Mouse (Mus musculus) right cerebral cortex, postnatal 36 days (tissue): ENCODE data around the gene Camkv.
A peak's percentile ranks its signal among the peaks of the same experiment; 100 is the strongest.

ENCODE experiments used
- DNase-seq, 2 experiments: peaks; one replicate each; pipeline ENCODE4 v3.0.0; 2022; ENCODE audit warnings: low spot score in 2 of 2, mixed read lengths in 1 of 2

The Camkv gene

DNA sequence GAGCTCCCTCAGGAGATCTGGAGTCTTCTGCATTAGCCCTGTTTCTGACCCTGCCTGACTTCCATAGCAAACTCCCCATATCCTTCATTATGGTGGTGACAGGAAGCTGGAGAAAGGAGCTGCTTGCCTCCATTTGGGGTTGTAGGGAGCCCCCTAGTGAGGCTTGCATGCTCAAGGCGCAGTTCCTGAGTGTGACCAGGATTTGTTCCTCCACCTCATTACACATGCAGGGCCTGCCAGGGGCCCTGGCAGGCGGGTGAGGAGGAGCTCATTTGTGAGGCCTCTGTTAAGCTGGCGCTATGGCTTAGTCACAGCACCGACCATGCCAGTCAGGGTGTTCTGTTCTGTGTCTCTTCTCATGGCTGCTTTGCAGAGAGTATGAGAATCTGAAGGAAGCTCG lies 26.4 kb downstream of the Camkv start:
- DNase-seq: peak; percentile 59 to 69

DNA sequence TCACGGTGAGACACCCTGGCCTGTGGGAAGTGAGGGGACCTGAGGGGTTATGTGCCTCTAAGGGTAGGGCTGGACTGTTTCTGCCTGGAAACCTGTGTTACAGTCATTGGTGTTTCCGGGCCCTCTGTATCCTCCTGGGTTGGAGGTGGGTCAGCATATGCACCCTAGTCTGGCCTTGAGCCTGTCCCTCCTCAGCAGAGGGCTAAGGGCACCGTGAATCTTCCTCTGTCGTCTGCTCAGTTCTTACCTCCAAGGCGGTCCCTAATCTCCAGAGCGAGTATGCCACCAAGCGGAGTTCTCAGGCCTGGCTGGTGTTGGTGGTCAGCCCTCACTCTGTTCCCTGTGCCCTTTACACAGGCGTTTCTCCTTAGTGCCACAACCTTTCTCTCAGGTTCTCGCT lies 27.4 kb downstream of the Camkv start:
- DNase-seq: no peak

DNA sequence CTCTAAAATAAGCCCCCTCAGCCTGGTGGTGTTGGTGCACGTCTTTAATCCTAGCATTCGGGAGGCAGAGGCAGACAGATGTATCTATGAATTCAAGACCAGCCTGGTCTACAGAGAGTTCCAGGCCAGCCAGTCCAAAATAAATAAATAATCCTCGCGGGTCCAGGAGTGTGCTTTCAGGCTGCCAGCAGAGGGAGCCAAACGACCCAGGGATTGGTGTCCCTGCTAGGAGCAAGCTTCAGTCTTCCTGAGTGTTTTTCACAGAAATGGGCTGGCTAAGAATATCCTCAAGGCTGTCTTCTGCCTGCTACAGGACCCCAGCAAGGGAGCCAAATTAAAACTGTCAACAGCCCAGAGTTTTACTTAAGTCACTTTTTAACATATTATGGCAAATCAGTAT lies 28.2 kb downstream of the Camkv start:
- peak in 1 of 2 experiments; percentile 58 for DNase-seq

DNA sequence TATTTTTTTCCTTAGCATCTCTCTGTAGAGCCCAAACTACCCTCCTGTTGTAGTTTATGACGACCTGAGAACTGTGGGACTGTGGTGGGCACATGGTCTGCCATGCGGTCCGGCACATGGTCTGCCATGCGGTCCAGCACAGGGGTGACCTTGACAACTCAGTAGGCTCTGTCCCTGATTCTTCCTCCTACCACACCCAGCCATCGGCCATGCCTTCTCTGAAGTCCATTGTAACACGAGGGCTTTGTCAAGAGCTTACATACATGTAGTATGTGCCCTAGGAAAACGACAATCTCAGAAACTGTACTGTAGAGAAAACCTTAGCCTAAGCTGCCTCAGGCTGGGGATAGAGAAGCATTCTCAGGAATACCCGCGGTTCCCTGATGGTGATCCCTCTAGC lies 29.2 kb downstream of the Camkv start:
- DNase-seq: no peak

DNA sequence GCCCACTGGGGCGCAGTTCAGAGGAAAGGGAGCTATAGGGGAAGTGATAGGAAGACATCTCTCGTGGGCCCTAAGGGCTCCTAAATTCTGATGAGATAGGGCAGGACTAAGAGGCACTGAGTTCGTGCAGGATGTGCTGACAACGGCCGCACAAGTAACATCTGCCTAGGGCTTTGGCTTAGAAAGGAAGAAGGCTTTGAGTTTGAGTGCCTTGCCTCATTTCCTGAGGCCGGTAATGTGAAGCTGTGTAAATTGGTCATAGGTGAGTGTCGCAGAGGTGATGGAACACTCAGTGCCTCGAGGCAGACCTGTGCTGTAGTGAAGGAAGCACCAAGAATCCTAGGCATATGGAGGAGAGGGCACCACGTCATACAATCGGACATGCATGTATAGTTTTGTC lies 31.2 kb downstream of the Camkv start:
- no peak for DNase-seq

DNA sequence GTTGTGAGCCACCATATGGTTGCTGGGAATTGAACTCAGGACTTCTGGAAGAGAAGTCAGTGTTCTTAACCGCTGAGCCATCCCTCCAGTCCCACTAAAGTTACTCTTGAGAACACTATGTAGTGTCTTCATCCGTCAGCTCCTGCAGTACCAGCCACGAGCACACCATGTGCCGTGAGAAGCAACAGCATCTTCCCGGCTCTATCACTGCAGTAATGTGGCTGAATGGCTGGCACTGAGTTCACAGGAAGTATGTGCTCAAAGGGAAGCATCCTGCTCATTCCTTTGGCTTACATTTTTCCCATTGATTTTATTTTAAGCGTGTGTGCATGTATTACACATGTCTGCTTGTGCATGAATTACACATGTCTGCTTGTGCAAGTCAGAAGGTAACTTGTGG lies 32.0 kb downstream of the Camkv start:
- no peak for DNase-seq

DNA sequence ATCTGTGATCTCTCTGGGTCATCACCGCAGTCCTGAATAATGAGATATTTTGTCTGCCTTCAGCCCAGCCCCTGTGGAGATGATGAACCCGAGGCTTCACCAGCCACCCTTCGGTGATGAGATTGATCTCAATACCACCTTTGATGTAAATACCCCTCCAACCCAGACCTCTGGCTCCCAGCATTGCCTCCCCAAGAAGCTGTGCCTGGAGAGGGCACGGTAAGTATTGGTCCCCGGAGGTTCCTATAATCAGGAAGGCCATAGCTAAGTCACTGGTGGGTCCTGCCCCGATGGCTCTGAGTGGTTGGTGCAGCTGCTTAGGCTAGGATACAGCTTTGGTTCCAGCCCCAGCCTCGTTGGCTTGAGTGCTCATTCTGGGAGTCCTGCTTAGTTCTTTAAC lies 33.1 kb downstream of the Camkv start:
- DNase-seq: no peak

DNA sequence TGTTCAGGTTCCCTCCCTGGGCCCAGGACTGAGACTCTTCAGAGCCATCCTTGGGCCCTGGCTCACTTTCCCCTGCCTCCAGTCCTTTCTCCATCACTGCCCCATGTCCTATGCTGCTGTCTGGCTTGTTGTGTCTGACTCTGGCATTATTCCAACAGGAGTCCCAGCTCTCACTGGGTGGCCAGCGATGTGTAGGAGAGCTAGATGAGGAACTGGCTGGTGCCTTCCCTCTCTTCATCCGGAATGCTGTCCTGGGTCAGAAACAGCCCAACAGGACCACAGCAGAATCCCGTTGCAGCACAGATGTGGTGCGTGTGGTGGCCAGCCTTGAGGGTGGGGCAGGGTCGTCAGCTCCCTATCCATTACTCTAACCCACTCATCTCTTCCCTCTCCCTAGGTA lies 34.8 kb downstream of the Camkv start:
- no peak for DNase-seq

DNA sequence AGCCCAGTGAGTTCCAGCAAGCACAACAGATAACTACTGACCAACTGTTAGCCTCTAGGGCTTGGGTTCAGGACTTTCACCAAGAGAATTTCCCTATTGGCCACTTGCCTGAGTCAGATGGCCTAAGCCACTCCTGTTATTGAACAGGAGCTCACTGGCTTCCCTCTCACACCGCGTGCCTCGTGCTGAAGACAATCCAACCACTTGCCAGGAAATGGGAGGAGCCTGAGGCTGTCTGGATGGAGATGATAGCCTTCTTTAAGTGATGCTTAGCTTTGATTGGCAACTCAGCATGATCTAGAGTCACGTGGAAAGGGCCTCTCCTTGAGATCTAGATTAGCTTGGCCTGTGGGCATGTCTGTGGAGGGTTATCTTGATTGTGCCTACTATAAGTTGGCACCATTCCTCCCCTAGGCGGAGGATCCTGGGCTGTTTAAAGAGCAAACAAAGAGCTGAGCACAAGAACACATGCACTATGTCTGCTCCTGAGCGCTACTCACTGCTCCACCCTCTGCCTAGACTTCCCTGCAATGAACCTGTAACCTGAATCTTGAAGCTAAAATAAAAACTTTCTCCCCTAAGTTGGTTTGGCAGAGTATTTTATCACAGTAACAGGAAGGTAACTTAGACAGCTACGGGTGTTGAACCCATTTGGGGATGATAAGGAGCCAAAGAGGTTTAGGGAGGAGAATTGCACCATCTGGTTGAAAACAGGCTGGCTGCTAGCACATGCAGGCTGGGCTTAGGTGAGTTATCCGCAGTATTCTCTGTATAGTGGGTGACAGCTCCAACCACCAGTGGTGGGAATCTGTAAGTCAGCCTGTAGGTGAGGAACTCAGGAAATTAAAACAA lies 36.4 kb downstream of the Camkv start:
- DNase-seq: no peak

DNA sequence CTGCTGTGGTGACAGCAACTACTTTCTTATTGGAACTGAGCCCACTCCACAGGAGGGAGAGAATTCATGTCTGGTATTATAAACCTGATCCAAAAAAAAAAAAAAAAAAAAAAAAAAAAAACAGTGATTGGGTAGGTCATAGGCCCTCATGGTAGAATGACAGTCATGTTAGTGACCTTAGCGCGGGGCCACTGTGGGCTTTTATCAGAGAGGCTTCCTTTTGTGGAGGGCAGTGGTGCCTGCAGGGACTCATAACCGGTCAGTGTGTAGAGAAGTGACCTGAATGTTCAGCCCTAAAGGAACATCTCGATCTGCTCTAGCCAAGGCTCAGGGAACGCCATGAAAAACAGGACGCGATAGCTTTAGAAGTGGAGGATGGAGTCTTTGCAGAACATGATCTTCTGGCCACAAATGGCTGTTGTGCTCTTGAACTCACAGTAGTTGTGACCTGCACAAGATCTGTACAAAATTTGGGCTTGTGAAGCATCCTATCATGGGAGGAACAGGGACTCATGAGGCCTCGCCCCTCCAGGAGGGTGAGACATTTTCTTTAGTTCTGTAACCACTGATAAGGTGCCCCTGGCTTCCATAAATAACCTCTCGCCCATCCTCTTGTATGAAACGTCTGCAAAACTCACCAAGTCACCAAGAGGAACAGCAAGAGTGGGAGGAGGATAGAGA lies 39.2 kb downstream of the Camkv start:
- DNase-seq: no peak

DNA sequence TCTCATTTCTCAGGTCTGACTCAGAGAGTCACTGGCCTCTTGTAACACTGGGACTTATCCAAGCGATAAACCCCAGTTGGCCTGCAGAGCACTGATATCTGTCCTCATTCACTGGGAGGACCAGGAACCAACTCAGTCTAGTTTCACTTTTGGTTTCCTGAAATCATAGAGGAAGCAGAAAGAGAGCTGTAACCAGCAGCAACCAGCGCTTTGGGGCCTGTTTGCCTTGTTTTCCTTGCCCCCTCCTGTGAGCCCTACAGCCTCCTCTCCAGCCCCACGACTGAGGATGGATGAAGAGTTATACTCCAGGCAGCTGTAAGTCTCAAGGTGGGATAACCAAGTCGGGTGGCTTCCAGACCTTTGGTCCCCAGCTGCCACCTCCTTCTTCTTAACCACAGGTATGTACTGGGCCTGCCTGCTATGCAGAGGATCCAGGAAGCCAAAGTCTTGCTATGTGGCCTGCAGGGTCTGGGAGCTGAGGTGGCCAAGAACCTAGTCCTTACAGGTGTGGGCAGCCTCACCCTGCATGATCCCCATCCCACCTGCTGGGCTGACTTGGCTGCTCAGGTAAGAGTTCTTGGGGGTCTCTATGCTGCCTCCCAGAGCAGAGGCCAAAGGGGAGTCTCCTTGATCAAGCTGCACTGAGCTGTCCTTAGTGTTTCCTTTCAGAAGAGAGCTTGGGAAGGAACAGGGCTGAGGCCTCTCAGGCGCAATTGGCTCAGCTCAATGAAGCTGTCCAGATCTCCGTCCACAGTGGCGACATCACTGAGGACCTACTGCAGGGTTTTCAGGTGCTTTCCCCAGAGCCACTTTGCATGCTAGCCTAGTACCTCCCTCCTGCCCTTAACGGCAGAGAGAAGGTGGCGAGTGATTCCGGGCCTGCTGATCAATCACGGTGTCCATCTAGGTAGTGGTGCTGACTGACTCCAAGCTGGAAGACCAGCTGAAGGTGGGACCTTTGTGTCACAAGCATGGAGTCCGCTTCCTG lies 40.2 kb downstream of the Camkv start, which contains the start of gene Uba7:
Uba7 (plus strand) TSS at position 107 of the 988 bp plus-strand sequence.
- no peak for DNase-seq

DNA sequence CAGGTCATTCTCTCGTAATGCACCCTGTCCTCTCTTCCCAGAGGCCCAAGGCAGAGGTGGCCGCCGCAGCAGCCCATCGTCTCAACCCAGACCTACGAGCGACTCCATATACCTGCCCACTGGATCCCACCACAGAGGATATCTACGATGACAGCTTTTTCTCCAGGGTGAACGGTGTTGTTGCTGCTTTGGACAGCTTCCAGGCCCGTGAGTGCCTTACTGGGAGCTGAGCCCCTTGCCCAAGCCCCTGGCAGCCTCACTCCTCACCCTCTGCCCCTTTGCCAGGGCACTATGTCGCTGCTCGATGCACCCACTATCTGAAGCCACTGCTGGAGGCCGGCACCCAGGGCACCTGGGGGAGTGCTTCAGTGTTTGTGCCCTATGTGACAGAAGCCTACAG lies 43.3 kb downstream of the Camkv start:
- DNase-seq: no peak

DNA sequence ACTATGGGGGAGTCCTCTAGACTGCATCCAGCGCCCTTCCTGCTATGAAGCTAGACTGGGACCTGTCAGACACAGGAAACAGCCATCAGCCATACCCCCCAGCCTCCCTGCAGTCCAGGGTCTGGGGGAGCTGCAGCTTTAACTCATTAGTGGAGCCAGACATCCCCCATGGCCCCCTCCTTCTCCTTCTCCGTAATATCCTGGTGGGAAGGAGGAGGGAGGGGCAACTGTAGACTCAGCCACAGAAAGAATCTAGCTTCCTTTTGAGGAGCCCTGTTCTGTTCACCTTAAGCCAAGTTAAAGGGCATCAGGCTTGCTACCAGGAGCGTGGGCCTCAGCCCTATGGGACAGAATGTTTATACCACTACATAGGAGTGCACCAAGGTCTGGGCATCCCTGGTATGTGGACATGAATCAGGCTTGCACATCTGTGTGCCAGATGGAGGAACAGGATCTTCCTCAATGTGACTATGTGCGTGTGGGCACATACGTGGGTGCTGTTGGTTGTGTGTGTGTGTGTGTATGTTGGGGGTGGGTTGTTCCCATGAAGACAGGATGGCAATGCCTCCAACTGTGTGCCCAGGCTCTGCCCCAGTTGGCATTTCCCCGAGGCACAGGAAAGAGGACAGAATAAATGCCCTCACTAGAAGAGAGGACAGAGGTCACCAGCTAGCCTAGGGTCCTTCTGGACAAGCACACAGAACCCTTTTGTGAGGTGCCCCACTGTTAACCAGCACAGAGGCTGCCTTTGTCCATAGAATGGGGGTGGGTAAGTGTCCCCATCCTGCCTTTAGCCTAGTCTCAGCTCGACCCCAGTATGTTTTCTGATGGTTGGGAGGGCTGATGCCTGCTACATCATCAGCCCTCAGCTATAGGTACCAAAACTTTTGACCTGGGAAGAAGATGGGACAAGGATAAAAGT lies 46.5 kb downstream of the Camkv start:
- no peak for DNase-seq

DNA sequence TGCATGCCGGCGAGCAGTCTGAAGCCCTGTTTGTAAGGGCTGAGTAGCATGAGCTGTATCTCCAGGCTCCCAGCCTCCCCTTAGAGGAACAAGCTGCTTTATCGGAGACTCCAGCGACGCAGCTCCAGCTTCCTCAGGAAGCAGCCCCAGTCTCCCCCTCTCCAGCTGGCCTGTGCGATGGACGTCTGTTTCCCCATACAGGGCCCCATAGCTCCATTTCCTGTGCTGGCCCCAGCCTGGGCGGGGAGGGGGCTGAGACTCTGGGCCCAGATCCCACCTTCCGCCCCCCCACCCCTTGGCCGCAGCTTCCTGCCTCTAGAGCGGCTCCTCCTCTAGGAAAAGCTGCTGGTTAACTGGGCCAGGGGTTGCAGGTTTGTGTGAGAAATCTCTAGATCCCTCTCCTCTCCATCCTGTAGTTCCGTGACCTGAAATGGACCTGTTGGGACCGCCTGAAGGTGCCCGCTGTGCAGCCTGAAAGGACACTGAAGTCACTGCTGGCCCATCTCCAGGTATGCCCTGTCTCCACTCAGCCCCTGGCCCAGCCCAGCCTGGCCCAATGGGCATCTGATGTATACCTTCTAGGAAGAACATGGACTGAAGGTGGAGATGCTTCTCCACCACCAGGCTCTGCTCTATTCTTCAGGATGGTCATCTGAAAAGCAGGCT lies 47.3 kb downstream of the Camkv start, which contains the start of gene Gm20661:
Gm20661 (plus strand) TSS at position 378 of the 666 bp plus-strand sequence.
- DNase-seq: no peak

DNA sequence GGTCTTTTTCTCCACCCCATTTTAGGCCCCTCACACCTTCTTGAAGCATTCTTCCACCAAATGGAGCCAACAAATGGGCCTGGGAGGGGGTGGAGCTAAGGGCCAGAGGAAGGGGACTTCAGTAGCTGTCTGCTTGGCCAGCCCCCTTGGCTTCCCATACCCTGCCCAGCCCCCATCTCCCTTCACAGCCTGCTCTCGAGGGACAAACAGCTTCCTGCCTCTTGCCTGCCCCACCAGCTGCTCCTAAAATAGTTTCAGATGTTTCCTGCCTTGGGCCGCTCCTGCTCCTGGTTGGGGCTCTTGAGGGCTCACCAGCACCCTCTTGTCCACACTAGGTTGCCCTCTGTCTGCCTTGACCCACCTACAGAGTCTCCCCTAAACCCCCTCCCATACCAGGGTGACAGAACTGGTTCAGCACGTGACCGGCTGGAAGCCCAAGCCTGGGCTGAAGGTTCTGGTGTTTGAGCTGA lies 48.0 kb downstream of the Camkv start:
- no peak for DNase-seq

DNA sequence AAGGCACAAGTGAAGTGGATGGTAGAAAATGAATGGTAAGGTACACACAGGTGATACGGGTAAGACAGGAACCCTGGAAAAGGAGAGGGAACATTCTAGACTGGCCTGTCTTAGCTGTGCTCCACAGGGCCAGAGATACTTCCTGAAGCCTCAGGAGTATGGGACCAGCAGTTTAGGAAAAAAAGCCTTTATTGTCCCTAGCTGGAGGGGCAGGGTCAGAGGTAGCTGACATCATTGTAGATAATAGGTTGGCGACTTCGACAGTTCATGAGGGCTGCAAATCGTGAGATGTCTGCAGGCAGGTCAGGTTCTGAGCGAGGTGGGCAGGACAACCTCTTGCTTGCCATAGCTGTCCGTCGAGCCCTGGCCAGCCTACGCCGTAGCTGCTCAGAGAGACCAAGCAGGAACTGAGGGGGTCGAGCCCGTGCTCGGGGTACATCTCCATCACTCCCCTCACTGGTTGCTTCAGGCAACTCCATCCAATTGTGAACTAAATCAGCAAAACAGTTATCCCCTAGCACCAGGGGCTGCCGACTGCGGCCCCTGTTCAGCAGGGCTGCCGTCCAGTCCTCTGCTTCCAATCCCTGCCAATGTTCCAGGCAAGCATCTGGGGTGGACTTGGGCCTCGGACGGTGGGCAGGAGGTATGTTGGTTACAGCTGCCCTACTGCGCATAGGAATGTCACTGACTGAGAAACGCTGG lies 48.7 kb downstream of the Camkv start:
- no peak for DNase-seq

DNA sequence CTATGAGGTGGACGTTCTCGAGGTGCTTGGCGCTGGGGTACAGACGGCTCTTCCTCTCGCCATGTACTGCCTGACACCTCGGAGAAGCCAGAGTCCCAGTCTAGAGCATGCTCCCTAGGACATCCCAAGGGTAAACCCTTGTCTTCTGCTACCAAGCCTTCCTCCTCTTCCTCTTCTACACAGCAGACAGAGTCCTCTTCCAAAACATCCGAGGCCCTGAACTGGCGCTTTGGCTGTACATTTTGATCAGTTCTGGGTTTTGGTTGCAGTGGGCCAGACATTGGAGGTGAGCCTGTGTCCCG lies 49.2 kb downstream of the Camkv start:
- no peak for DNase-seq

DNA sequence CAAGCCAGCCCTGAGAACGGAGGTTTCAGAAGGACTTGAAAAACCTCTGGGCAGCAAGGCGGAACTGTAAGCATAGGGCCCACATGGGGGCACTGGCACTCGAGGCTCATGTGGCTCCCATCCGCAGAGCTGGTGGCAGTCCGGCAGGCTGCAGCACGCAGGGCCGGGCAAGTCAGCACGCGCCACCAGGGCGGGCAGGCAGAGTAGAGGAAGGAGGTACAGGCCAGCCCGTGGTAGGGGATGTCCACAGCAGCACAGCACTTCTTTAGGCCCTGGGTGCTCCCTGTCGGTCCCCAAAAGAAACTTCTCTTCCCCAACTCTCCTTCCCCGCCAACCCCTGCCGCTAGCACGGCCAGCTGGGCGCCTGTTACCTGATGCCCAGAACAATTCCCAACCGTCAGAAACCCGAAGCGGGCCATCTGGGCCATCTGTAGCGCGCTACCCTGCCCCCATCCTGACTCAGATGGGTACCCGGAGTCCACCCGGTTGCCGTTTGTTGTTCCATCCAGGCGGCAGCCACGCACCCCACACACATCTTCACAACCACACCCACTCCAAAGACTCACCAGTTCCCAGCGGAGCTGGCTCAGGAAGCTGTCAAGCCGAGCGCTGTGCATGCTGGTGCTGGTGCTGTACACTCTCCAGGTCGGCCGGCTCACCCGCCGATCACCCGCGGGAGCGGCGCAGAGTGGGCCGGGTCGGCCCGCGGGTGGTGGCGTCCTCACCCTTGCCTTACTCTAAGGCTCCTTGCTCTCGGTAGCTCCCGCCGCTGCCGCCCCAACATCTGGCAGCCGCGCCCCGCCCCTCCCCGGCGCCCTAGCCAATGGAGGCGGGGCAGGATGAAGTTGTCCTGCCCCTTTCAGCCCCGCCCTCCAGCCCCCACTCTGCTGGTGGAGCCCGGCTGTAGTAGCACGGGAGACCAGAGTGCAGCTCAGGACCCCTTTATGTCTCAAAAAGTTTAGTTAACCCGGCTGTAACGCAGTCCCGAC lies 50.0 kb downstream of the Camkv start, which contains the start of gene Inka1:
Inka1 (minus strand) TSS at position 749 of the 989 bp plus-strand sequence.
- DNase-seq: peak; percentile 77 to 78
